Mouse (Mus musculus): ENCODE data around the gene Degs1.
A peak's percentile ranks its signal among the peaks of the same experiment; 100 is the strongest.

The Degs1 gene

GRCm38 (mm10) chr1:182289781-182290180, 7.2 kb upstream of the Degs1 start:
- no peak for TF ChIP-seq GATA4 (IDR thresholded peaks at IDR 0.05; ENCODE audit: insufficient replicate concordance, low read length)

GRCm38 (mm10) chr1:182288601-182289000, 6.0 kb upstream of the Degs1 start:
- no peak for TF ChIP-seq GATA4 (IDR thresholded peaks at IDR 0.05; ENCODE audit: insufficient replicate concordance, low read length)

GRCm38 (mm10) chr1:182287781-182288180, 5.2 kb upstream of the Degs1 start:
- no peak for TF ChIP-seq GATA4 (IDR thresholded peaks at IDR 0.05; ENCODE audit: insufficient replicate concordance, low read length)

DNA sequence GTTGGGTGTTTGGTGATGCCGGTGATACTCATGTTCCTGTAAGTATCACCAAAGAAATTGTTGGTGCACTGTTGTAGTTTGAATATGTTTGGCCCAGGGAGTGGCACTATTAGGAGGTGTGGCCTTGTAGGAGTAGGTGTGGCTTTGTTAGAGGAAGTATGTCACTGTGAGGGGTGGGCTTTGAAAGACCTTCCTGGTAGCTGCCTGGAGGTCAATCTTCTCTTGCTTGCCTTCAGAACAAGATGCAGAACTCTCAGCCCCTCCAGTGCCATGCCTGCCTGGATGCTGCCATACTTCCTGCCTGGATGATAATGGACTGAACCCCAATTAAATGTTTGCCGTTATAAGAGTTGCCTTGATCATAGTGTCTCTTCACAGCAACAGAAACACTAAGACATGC, 2.2 kb upstream of the Degs1 start:
- TF ChIP-seq GATA4 (IDR thresholded peaks at IDR 0.05; ENCODE audit: insufficient replicate concordance, low read length) = no peak

- TF ChIP-seq GATA4 (IDR thresholded peaks at IDR 0.05; ENCODE audit: insufficient replicate concordance, low read length) = no peak
These were observed 627 bp upstream of the Degs1 start for GRCm38 (mm10) chr1:182283231-182283630.

GRCm38 (mm10) chr1:182281251-182281711, 1.3 kb downstream of the Degs1 start:
- no peak for TF ChIP-seq GATA4 (IDR thresholded peaks at IDR 0.05; ENCODE audit: insufficient replicate concordance, low read length)

- no peak for TF ChIP-seq GATA4 (IDR thresholded peaks at IDR 0.05; ENCODE audit: insufficient replicate concordance, low read length)
These were observed 2.0 kb downstream of the Degs1 start for GRCm38 (mm10) chr1:182280577-182280976.

- no peak for TF ChIP-seq GATA4 (IDR thresholded peaks at IDR 0.05; ENCODE audit: insufficient replicate concordance, low read length)
These were observed 2.6 kb downstream of the Degs1 start for GRCm38 (mm10) chr1:182280046-182280445.

- TF ChIP-seq GATA4 (IDR thresholded peaks at IDR 0.05; ENCODE audit: insufficient replicate concordance, low read length) = peak; percentile 55; the same call in 1 of the 2 replicates
These were observed 3.2 kb downstream of the Degs1 start for GRCm38 (mm10) chr1:182279436-182279835.

DNA sequence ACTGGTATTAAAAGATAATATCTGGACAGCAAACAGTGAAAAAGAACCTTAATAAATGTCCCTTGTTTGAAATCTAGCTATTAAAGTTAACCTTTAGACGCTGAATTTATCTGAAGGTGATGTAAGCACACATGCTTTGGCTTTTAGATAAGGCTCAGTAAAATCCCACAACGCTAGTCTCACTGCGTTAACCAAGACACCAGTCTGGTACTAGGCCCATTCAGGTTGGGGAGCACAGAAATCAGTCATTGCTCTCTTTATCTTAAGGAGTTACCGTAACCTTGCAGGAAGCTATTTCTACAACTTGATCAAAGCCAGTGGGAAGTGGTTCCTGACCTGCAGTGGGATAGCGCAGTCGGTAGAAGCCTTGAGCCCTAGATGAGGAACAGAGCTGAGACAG, 7.5 kb downstream of the Degs1 start:
- no peak for TF ChIP-seq GATA4 (IDR thresholded peaks at IDR 0.05; ENCODE audit: insufficient replicate concordance, low read length)

DNA sequence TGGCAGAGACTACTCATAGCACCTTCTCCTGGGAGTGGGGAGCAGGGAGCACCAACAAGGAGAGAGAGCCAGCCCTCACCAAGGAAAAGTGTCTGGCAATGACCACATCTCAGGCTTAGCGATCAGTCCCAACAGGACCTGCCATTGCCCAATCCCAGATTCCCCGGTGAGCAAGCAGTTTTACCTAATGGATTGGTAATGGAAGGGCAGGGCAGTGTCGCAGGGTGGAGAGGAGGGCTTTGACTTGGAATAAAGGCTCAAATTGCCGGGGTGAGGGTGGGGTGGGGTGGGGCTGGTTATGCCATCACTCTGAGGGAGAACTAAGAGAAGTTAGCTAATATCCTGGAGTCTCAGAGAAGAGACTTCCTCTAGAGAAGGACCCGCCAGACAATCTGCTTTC, 11.0 kb downstream of the Degs1 start:
- TF ChIP-seq GATA4 (IDR thresholded peaks at IDR 0.05; ENCODE audit: insufficient replicate concordance, low read length) = no peak

- no peak for TF ChIP-seq GATA4 (IDR thresholded peaks at IDR 0.05; ENCODE audit: insufficient replicate concordance, low read length)
These were observed 11.5 kb downstream of the Degs1 start for GRCm38 (mm10) chr1:182271130-182271529.

GRCm38 (mm10) chr1:182268317-182268716, 14.3 kb downstream of the Degs1 start:
- no peak for TF ChIP-seq GATA4 (IDR thresholded peaks at IDR 0.05; ENCODE audit: insufficient replicate concordance, low read length)

DNA sequence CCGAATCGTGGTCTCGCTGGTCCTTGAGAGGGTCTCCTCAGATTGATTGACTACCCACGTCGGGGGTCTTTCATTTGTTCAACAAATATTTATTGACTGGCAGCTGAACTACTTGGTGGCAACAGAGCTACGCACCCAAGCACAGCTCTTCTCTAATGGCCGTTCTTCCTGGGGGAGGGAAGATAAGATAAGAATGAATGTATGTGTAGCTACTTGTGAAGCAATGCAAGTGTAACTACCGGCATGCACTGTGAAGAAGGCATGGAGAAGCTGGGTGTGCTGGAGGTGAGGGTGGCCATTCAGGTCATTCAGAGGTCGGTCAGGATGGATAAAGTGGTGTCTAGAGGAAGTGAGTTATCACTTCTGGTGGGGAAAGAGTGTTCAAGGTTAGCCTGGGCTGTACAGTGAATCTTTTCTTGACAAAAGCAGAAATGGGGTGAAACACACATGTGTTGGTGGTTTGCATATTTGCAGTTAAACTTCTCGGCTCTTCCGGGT, 16.5 kb downstream of the Degs1 start:
- no peak for TF ChIP-seq GATA4 (IDR thresholded peaks at IDR 0.05; ENCODE audit: insufficient replicate concordance, low read length)

- TF ChIP-seq GATA4 (IDR thresholded peaks at IDR 0.05; ENCODE audit: insufficient replicate concordance, low read length) = no peak
These were observed 26.4 kb downstream of the Degs1 start for GRCm38 (mm10) chr1:182256041-182256680.

- TF ChIP-seq GATA4 (IDR thresholded peaks at IDR 0.05; ENCODE audit: insufficient replicate concordance, low read length) = no peak
These were observed 27.6 kb downstream of the Degs1 start for GRCm38 (mm10) chr1:182255031-182255430.

GRCm38 (mm10) chr1:182254618-182255017, 28.0 kb downstream of the Degs1 start:
- no peak for TF ChIP-seq GATA4 (IDR thresholded peaks at IDR 0.05; ENCODE audit: insufficient replicate concordance, low read length)

All from liver, adult (tissue).